Mouse (Mus musculus): ENCODE results near the gene Snx17. TPM values are rescaled to one million over a fixed set of nuclear protein-coding genes. Genes with fewer than 3 reads are reported as not detected.

Gene Snx17
- total RNA-seq (2021): 10 to 100 TPM; 80.8 to 83.2 TPM
- long read RNA-seq, experiment 1, transcript Snx17-201 (15 exons, 2,018 nt): major isoform, 80 of 100 reads
- long read RNA-seq, experiment 1, partial matches to known transcripts: 13 of 100 reads
- long read RNA-seq, experiment 1, other reads (novel, unspliced or antisense): 6 of 100 reads
- long read RNA-seq, experiment 2, transcript Snx17-201 (15 exons, 2,018 nt): major isoform, 101 of 126 reads
- long read RNA-seq, experiment 2, partial matches to known transcripts: 11 of 126 reads
- long read RNA-seq, experiment 2, other reads (novel, unspliced or antisense): 11 of 126 reads

DNA sequence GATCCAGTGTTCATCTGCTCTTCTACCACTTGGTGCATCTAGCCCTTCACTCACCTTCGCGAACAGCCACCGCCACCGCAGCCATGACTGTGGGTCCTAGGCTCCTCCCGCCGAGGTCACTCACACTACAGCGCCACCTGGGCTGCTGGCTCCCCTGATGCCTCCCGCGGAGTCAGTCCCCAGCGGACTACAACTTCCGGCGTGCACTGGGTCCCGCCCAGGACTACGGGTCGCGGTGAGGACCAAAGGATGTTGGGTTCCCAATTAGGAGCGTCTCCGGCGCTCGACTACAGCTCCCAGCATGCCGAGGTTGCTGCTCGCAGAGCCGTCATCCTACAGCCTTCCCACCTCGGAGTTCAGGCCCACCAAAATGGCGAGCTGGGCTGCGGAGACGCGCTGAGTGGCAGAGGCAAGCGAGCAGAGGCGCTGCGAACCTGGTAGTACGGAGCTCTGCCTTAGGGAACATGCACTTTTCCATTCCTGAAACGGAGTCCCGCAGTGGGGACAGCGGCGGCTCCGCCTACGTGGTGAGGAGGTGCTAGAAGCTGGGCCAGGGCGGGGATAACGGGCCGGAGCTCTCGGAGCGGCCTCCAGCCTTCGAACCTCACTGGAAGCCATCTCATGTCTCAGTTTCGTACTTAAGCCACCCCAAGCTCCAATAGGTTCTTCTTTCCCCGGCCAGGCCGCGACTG is at the start of gene Snx17, which contains the start of gene Eif2b4:
Gene Snx17, plus strand, starts transcription at position 289 of the 692 bp plus-strand sequence.
Gene Eif2b4, minus strand, starts transcription at position 492 of the 692 bp plus-strand sequence.
- peak; percentile 94 to 99 for DNase-seq (ENCODE audit: low spot score in 2 of 2)

- DNase-seq (ENCODE audit: low spot score in 2 of 2): no peak
Observed at GRCm38 (mm10) chr5:31149781-31150180, 43.2 kb upstream of the Snx17 start.

DNA sequence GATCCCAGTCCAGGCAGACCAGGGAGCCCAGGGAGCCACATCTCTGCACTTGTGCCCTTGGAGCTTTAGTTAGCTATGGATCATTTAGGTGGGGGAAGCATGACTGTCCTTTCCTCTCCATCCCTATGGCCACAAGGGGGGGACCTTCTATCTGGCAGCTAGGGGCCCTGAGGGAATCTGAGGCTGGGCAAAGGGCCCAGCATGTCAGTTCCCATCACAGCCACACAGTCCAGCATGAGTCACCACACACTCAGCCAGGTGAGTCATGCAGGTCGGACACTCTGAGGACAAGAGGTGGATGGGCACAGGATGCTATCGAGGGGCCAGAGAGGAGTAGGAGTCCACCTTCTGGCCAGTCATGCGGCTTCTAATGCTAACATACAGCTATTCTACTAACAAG is 41.3 kb upstream of the Snx17 start:
- no peak for DNase-seq (ENCODE audit: low spot score in 2 of 2)

DNA sequence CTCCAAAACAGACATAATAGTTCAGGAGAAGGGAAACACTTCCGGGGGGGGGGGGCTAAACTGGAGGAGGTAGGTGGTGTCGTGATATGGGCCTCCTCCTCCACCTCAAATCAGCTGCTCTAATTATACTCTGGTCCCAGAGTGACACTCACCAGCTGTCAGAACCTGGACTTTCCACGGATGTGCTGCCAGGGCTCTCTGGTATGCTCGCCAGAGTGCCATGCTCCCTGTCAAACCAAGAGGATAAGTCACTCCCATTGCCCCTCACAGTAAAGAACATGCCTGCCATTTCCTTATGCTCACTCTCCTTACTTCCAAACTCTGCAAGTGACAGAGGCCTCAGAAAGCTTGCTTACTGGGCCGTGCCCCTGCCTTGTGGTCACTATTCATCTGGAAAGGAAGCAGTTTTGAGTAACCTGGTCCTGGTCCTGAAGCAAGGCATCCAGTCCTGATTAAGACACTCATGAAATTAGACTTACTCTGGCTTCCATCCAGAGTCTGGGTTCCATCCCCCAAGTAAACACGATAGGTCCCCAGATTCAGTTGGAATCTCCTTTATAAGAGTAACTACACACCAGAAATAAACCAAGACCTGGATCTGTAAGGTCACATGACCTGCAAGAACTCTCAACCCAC is 39.4 kb upstream of the Snx17 start:
- DNase-seq (ENCODE audit: low spot score in 2 of 2): peak in 1 of 2 experiments; percentile 27

DNA sequence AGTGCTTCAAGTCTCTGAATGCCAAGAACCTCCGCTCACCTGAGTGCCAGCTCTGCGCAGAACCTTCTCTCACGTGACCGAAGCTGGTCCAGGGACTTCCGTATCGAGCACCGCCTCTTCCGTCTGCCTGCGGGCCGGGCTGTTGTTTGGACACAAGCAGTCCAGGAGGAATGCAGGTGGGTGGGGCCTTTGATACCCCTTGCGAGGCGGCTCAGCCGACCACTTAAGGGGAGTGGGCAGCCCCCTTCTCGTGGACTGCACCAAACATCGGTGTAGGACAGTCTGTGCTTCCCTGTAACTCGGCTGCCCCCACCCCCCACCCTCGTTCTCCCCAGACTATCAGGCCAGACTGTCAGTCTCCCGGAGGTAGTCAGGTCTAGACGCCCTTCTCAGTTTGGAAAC is 38.9 kb upstream of the Snx17 start, which contains the start of gene Mpv17:
Gene Mpv17, minus strand, starts transcription at position 100 of the 402 bp plus-strand sequence.
- DNase-seq (ENCODE audit: low spot score in 2 of 2): peak; percentile 48 to 79

DNA sequence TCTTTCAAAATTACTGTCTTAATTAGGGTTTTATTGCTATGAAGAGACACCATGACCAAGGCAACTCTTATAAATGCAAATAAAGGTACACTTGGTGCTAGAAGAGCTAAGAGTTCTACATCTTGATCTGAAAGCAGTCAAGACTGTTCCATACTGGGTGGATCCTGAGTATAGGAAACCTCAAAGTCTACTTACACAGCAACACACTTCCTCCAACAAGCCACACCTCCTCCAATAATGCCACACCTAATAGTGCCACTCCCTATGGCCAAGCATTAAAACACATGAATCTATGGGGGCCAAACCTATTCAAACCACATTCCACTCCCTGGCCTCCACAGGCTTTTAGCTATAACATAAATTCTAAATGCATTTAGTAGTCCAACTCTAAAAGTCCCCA is 30.6 kb upstream of the Snx17 start:
- DNase-seq (ENCODE audit: low spot score in 2 of 2): no peak

DNA sequence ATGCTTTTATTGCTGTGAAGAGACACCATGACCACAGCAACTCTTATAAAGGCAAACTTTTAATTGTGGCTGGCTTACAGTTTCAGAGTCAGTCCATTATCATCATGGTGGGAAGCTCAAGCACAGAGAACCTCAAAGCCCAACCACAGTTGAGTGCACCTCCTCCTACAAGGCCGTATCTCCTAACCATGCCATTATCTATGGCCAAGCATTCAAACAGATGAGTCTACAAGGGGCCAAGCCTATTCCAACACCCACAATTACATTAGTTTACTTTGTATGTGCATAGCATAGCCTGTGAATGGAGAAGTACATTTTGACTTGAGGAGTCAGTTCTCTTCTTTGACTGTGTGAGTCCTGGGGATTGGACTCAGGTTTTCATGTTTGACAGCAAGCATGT is 28.1 kb upstream of the Snx17 start:
- no peak for DNase-seq (ENCODE audit: low spot score in 2 of 2)

- no peak for DNase-seq (ENCODE audit: low spot score in 2 of 2)
Observed at GRCm38 (mm10) chr5:31168630-31169029, 24.4 kb upstream of the Snx17 start.

DNA sequence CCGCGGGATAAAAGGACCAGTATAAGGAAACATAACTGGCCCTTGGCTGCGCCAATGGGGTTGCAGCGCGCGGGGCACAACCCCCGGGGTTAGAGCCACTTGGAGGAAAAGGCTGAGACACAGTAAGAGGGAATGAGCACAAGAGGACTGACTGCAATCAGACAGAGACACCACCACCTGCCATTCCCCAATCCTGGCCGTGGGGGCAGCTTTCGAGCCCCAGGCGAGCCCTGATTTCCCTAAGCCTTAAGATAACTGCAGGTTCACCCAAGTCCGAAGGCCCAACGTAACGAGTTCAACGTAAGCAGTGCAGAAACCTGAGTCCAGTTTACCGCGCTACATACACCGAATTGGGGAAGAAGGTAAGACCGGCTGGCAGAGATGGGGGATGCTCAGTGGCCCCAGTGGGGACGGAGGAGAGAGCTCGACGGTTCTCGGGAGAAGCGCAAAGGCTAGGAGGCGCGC is 13.7 kb upstream of the Snx17 start:
- DNase-seq (ENCODE audit: low spot score in 2 of 2): no peak

DNA sequence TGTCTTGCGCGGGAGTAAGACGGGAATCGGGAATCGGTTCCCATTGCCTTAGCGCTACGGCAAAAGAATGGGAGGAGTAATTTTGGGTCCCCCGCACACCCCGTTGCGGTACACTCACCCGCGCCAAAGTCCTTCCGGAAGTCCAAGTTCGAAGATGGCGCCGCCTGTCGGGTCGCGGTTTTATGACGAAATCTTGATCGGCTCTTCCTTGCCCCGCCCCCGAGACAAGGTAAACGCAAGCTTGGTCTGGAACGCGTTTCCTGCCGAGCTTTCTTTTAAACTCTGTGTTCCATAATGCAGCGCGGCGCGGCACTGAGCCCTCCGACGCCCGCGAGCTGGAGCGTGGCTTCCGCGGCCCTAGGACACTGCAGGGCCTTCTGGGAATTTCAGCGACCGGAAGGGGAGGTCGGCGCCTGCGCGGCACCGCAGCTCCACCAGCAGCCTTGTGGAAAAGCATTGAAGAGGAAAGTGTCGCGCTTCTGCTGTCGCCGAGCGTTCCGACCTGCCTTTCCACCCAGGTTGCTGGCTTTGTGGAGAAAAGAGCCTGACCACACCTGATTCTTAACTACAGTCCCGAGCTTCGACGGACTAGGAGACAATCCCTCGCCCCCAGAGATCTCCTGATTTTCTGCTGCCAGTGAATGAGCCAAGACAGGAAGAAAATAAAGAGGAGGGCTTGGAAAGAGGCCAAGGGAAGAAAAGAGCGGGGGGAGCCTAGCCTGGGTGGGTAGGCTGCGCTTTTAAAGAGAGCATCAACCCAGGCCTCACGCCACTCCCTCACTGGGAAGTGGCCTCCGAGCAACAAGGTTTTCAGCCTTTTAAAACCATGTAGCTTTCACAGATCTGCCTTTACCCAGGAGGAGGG is 13.0 kb upstream of the Snx17 start, which contains the start of the genes Gm29609 and Gtf3c2:
Gene Gm29609, minus strand, starts transcription at position 146 of the 865 bp plus-strand sequence.
Gene Gtf3c2, minus strand, starts transcription at position 379 of the 865 bp plus-strand sequence.
- DNase-seq (ENCODE audit: low spot score in 2 of 2): peak; percentile 87 to 95

- DNase-seq (ENCODE audit: low spot score in 2 of 2): no peak
Observed at GRCm38 (mm10) chr5:31181183-31181770, 11.8 kb upstream of the Snx17 start.

- DNase-seq (ENCODE audit: low spot score in 2 of 2): no peak
Observed at GRCm38 (mm10) chr5:31183678-31184077, 9.3 kb upstream of the Snx17 start.

DNA sequence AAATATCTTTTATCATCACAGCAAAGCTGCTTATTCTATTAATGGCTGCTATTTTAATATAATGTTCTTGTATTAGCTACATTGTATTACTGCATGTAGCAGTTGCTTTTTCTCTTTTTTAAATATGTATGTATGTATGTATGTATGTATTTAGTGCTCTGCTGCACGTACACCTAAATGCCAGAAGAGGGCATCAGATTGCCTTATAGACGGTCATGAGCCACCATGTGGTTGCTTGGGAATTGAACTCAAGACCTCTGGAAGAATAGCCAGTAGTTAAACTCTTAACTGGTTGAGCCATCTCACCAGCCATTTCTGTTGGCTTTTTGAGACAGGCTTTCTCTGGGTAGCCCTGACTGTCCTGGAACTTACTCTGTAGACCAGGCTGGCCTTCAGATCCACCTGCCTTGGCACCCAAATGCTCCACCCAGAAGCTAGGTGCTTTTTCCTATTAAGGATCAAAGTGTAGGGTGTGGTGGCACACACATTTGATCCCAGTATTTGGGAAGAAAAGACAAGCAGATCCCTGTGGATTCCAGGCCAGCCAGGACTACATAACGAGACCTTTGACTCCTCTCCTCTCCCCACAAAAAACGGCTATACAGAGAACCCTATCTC is 4.7 kb upstream of the Snx17 start:
- DNase-seq (ENCODE audit: low spot score in 2 of 2): no peak

- DNase-seq (ENCODE audit: low spot score in 2 of 2): no peak
Observed at GRCm38 (mm10) chr5:31190201-31190600, 2.8 kb upstream of the Snx17 start.

- peak in 1 of 2 experiments; percentile 75 for DNase-seq (ENCODE audit: low spot score in 2 of 2)
Observed at GRCm38 (mm10) chr5:31192045-31192938, 735 bp upstream of the Snx17 start.

GRCm38 (mm10) chr5:31193631-31194281 is 729 bp downstream of the Snx17 start:
- no peak for DNase-seq (ENCODE audit: low spot score in 2 of 2)

DNA sequence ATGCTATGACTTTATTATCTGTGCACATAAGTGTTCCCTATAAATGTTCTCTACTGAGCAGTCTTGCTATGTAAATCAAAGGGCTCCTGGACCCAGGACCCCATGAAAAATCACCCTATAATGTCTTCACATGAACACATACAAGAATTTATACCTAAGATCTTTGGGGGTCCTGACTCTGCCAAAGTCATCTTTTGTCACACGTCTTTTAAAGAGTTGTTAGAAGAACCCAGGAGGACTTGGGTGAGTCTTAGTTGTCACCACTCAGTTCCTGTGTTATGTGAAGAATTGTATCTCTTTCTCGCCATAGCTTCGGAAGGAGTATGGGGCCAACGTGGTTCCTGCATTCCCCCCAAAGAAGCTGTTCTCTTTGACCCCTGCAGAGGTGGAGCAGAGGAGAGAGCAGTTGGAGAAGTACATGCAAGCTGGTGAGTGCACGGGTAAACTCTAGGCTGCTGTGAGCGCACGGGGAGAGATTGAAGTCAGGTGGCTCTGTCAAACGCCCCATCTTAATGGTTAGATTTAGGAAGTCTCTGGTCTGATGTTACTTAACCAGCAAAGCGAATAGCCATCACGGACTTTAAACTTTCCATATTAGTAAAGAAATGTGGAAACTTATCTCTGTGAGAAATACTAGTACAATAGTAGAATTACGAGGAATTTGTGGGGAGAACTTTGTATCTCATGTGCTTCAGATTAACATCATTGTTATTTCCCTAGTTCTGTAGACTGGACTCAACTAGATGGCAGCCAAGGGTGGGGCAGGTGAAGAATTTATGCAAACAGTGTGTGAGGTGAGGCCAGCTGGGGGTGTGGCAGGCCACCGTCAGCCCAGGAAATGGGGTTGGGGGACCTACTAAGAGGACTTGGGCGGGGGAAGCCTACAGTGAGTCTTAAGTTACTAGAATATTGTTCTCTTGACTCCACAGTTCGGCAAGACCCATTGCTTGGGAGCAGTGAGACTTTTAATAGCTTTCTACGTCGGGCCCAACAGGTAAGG is 1.8 kb downstream of the Snx17 start:
- no peak for DNase-seq (ENCODE audit: low spot score in 2 of 2)
